Mouse (Mus musculus) adrenal gland, adult 2 months (tissue): ENCODE measurements around the gene 4921504E06Rik. TPM values are rescaled to one million over a fixed set of nuclear protein-coding genes. Genes with fewer than 3 reads are reported as not detected.

ENCODE experiments used
- DNase-seq: peaks from one replicate; pipeline ENCODE4 v3.0.0; 2021
- polyA plus RNA-seq: library from polyadenylated mRNA; depleted of rRNA; stranded (reverse); fragments of >200 nt; gene quantifications from 2 replicates; pipeline ENCODE4 v1.2.3, GENCODE M21; 2012; rRNA removed
- total RNA-seq, 2 experiments: library from RNA; stranded (reverse); gene quantifications; 2 replicates each; pipeline ENCODE4 v1.2.3; 2021

Gene 4921504E06Rik
- total and polyA plus RNA-seq, 3 experiments = not detected

DNA sequence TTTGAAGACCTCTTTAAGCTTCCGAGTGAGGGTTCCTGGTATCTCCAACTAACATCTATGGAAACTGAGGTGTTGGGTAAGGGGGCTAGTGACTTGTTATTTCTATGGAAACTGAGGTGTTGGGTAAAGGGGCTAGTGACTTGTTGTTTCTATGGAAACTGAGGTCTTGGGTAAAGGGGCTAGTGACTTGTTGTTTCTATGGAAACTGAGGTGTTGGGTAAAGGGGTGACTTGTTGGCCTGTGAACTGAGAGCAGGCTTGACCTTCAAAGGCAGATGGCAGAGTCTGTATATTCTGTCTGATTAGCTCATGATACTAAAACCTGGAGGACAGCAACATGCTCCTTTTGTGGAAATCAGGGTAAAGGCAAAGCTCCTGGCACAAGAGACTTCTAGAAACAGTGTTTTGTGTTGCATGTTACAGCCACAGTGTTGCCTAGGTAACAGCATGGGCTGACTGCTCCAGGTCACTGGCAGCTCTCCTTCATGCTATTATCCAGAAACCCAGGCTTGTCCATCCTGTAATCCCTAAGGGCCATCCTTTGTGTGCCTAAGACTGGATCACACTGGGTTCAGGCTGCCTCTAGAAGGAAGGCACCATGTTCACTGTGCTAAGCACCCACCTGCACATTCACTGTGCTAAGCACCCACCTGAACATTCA lies 133.9 kb downstream of the 4921504E06Rik start:
- DNase-seq = no peak

DNA sequence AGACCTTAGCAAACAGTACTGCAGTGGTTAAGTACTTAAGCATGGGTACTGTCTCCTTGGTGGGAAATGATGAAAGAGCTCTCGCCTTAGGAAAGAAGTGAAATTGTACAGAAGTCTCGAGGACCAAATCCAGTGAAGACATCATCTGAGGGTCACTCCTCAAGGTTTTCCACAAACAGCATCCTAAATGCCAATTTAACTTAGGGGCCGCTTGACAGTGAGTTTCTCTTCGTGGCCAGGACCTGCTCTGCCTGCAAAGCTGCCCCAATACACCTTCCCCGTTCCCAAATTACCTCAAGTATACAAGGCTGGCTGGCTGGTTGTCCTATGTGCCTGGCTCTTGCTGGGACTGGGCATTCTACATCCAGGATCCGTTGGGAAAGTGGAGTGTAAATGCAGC lies 137.6 kb downstream of the 4921504E06Rik start:
- no peak for DNase-seq

DNA sequence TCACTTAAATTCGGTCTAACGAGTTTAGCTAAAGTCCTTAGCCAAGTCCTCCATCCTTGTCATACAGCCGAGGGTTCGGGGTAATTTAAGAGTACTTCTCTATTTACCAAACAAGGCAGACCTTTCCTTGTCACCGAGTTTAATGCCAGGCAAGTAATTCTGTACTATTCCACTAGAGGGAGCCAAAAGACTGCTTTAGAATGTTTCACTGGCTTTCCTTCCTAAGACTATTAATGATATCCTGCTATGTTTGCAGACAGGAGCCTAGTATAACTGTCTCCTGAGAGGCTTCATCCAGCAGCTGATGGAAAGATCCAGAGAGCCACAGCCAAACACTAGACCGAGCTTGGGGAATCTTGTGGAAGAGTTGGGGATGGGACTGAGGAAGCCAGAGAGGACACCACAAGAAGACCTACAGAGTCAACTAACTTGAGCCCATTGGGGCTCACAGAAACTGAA lies 138.6 kb downstream of the 4921504E06Rik start:
- DNase-seq = peak; percentile 46

DNA sequence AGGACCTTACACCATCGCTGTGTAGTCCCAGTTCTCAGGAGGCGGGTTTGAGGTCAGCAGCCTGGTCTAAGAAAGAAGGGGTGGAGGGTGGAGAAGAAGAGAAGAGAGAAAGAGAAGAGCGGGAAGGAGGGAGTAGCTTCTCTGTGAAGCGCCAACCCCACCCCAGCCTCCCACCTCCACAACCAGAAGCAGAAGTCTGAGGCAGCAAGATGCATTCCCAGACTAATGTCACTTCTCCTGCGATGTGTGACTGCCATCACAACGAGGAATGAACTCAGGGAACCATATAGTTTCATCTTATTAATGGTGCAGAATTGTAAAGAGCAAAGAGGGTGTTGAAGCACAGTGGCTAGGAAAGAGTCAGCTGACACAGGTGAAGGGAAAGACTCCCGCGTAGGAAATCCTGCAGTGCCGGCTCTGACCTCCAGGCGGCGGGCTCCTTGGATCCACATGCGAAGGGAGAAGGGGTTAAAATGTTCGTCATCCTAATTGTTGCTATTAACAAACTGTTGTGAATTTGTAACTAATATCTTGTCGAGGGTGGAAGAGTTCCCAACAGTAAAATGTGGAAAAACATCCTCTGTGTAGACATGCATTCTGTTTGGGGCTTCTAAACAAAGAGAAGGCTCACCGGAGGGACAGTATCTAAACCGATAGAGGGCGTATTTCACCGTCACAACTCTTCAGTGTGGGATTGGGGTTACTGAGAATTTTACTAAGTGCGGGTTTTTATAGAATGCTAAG lies 139.3 kb downstream of the 4921504E06Rik start:
- DNase-seq = peak; percentile 48

Other genes with a start within 250 kb of the 4921504E06Rik start
- 10 to 100 TPM; 26.2 to 28.7 TPM for gene Msrb2, start 182.5 kb downstream of the 4921504E06Rik start, total RNA-seq
- 10.4 and 14.3 TPM in 2 replicates for gene Msrb2, start 182.5 kb downstream of the 4921504E06Rik start, polyA plus RNA-seq
- gene Ptf1a, start 108.3 kb downstream of the 4921504E06Rik start, total RNA-seq = not detected
- not detected in 2 replicates for gene Ptf1a, start 108.3 kb downstream of the 4921504E06Rik start, polyA plus RNA-seq
- 1 to 10 TPM; 6.8 to 7.2 TPM for gene Otud1, start 103.8 kb upstream of the 4921504E06Rik start, total RNA-seq
- gene Otud1, start 103.8 kb upstream of the 4921504E06Rik start, polyA plus RNA-seq = 18.9 and 27.3 TPM in 2 replicates